Mouse (Mus musculus) thymus, postnatal 10 days (tissue): ENCODE data around the gene Eif3d.
A peak's percentile ranks its signal among the peaks of the same experiment; 100 is the strongest.

Source experiments
- DNase-seq, 2 experiments: peaks; one replicate each; pipeline ENCODE4 v3.0.0; 2021; ENCODE audit warnings: low spot score in 2 of 2

The Eif3d gene

GRCm38 (mm10) chr15:77952921-77953320 is 17.7 kb downstream of the Eif3d start:
- DNase-seq = no peak

GRCm38 (mm10) chr15:77949061-77949460 is 21.6 kb downstream of the Eif3d start:
- DNase-seq = no peak

GRCm38 (mm10) chr15:77945711-77946110 is 24.9 kb downstream of the Eif3d start:
- no peak for DNase-seq

GRCm38 (mm10) chr15:77941563-77941962 is 29.1 kb downstream of the Eif3d start:
- DNase-seq = no peak

- no peak for DNase-seq
These were observed 32.1 kb downstream of the Eif3d start for GRCm38 (mm10) chr15:77938516-77938915.

GRCm38 (mm10) chr15:77935673-77936375 is 34.8 kb downstream of the Eif3d start:
- no peak for DNase-seq

- no peak for DNase-seq
These were observed 35.6 kb downstream of the Eif3d start for GRCm38 (mm10) chr15:77934968-77935367.

GRCm38 (mm10) chr15:77934326-77934725 is 36.3 kb downstream of the Eif3d start:
- DNase-seq = no peak

GRCm38 (mm10) chr15:77933770-77934169 is 36.8 kb downstream of the Eif3d start:
- peak; percentile 83 to 97 for DNase-seq

GRCm38 (mm10) chr15:77933222-77933621 is 37.4 kb downstream of the Eif3d start:
- DNase-seq = no peak

- no peak for DNase-seq
These were observed 39.0 kb downstream of the Eif3d start for GRCm38 (mm10) chr15:77931689-77932016.

- DNase-seq = no peak
These were observed 39.5 kb downstream of the Eif3d start for GRCm38 (mm10) chr15:77930986-77931688.

- no peak for DNase-seq
These were observed 40.8 kb downstream of the Eif3d start for GRCm38 (mm10) chr15:77929804-77930203.

- peak; percentile 92 to 94 for DNase-seq
These were observed 41.8 kb downstream of the Eif3d start, which contains the start of gene Txn2 for GRCm38 (mm10) chr15:77928673-77929331. Txn2 (minus strand) TSS chr15:77929006.

GRCm38 (mm10) chr15:77928091-77928490 is 42.5 kb downstream of the Eif3d start:
- DNase-seq = no peak

- no peak for DNase-seq
These were observed 43.7 kb downstream of the Eif3d start for GRCm38 (mm10) chr15:77926921-77927320.

- DNase-seq = no peak
These were observed 45.4 kb downstream of the Eif3d start for GRCm38 (mm10) chr15:77925195-77925594.

GRCm38 (mm10) chr15:77923267-77924035 is 47.2 kb downstream of the Eif3d start:
- no peak for DNase-seq

GRCm38 (mm10) chr15:77922710-77923109 is 47.9 kb downstream of the Eif3d start:
- no peak for DNase-seq

- DNase-seq = no peak
These were observed 49.0 kb downstream of the Eif3d start for GRCm38 (mm10) chr15:77921636-77922035.

- peak in 1 of 2 experiments; percentile 34 for DNase-seq
These were observed 49.8 kb downstream of the Eif3d start for GRCm38 (mm10) chr15:77920511-77921462.
